Mouse (Mus musculus) cerebellum, postnatal 14 days (tissue): ENCODE results near the gene Usp36.

Experiments used
- DNase-seq, 2 experiments: peaks; one replicate each; pipeline ENCODE4 v3.0.0; 2021; ENCODE audit warnings: mixed read lengths in 2 of 2

Usp36 gene

DNA sequence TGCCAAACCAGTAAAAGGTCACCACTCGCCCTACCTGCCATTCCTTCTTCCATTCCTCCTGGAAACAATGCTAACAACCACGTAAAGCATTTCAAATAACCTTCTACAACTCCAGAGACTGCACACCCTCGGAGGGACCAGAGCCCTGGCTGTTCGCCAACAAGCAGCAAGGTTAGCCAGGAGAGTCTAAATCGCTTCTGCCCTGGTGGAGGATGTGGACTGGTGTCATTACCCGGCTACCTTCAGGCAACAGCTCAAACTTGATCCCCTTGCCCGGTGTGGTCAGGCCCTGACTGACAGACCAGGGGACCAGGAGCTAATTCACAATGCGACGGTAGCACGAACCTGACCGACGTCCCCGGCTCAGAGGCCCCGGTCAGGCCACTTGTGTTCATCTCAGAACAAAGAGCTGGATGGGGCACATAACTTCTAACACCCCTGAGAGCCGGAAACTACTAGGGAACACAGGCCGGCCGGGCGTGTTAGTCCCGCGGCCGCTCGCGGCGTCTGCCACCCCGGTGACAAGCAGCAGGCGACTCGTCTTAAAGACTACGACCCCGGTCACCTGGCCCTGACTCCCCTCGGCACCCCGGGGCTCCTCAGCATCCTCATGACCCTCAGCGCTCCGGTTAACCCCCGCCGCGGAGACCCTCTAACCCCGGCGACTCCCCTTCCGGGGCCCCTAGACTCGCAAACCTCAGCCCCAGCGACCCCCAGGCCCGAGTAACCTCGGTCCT lies 42.5 kb downstream of the Usp36 start:
- peak; percentile 76 to 84 for DNase-seq

GRCm38 (mm10) chr11:118246724-118247123 lies 43.3 kb downstream of the Usp36 start:
- no peak for DNase-seq

- no peak for DNase-seq
Observed at GRCm38 (mm10) chr11:118245130-118245529, 44.9 kb downstream of the Usp36 start.

DNA sequence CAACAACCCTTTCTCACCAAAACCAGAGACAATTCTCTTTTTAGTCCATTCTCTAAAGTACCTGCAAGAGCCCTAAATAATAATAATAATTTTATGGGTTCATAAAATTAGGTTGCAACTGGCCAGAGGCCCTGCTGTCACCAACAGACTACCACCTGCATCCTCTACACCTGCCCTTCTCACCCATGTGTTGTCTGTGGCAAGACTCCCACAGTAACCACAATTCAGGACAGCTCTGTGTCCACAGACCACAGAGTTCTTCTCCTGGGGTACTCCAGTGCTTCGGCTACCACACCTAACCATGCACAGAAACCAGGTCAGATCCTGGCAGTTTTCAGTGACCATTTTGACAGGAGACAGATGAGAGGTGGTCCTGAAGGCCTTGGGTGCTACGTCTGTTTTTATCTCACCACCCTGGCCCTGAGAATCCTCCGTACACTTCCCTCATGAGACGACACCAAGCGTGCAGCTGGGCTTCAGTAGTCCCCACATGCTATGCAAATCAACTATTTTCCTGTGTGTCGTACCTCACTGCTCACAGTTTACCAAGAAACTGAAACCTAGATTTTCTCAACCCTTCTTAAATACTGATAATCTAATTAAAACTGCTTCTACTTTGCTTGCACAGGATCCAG lies 46.3 kb downstream of the Usp36 start:
- DNase-seq = no peak

- peak; percentile 63 to 76 for DNase-seq
Observed at GRCm38 (mm10) chr11:118242506-118242905, 47.5 kb downstream of the Usp36 start.

DNA sequence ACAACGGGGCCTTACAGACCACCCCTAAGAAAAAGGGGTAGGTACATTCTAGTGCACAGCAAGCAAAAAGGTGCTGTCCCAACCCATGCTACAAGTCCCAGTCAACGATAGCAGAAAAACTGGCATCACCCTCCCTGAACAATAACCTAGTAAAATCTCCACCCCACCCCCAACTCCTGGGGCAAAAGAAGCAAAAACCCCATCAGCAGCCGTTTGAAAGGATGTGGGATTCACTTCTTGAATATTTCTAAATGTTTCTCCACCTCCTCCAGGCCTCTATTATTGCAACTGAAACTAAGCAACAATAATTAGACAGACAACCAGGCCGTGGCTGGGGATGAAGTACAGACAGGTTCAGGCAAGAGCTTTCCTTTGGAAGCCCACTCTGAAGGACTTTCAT lies 49.7 kb downstream of the Usp36 start:
- DNase-seq = no peak

DNA sequence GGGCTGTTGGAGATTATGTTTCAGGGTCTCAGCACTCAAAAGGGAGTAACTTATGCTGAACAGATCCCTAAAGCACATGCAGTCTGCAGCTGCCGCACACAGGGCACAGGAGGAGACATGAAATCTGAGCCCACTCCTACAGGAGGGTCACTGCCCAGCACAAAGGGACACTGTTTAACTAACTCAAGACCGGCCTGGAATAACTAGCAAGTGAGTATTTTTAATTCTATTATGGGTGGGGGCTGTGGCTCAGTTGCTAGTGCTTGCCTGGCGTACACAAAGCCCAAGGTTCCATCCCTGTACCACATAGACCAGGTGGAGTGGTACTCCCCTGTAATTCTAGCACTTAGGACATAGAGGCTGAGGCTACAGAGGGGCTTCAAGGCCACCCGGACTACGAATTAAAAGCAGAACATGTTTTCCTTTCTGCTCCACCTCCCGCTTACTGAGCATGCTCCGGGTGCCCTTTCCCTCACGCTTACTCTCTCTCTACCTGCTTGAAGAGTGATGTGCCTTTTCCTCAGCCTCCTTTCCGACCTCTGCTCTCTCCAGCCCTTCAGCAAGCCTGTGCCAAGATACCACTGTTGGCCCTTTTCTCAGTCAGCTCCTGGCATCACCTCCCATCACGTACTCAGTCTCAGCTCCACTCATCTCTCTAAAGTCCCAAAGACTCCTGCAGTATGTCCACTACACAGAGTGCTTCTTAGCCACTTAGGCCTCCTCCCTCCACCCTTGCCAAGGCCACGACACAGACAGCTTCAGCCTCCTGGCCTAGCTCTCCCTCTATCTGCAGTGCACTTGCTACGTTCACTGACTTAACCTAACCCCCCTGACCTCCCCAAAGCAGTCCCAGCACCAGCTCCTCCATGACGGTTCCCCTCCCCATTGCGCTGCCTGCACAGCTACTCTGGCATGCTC lies 50.5 kb downstream of the Usp36 start:
- DNase-seq = no peak

DNA sequence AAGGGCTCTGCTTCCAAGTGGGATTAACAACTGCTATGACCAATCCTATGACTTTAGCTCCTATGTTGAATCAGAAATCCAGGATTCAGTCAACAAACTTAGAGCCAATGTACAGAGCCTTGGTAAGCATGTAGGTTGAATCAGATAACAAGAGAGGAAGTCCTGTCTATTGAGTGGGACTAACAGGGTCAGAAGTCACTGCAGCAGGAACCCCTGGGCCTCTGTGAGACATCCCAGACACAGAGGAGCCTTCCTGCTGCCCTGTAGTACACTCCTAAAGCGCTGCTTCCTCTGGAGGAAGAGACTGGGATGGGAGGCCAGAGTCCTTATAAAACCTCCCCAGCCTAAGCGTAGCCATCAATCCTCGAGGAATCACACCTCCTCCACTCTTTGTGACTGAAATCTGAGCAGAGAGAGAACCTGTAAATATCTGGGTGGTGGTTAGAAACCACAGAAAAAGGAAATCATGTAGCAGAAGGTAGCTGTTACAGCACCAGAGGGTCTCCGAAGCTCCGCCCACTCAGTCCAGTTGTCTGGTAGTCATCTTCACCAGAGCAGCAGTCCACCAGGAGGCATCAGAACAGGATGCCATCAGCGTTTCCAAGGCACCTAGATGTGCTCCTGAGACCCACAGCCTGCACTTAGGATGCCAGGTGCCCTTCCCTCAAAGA lies 53.4 kb downstream of the Usp36 start:
- DNase-seq = no peak

DNA sequence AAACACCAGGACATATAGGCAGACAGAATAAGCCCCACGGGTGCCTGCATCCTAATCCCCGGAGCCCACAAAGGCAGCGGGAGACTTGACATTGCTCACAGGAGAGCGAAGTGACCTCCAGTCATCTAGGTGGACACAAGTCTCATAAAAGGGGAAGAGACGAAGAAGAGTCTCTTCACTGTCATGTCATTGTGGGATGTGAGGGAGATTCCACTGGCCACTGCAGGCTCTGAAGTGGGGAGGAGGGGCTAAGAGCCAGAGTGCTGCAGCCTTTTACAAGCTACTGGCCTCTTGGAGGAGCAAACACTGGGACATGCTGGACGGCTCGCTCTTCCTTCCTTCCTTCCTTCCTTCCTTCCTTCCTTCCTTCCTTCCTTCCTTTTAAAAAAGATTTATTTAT lies 55.1 kb downstream of the Usp36 start:
- DNase-seq = no peak

GRCm38 (mm10) chr11:118234500-118234899 lies 55.5 kb downstream of the Usp36 start:
- DNase-seq = no peak

- no peak for DNase-seq
Observed at GRCm38 (mm10) chr11:118233924-118234323, 56.1 kb downstream of the Usp36 start.

DNA sequence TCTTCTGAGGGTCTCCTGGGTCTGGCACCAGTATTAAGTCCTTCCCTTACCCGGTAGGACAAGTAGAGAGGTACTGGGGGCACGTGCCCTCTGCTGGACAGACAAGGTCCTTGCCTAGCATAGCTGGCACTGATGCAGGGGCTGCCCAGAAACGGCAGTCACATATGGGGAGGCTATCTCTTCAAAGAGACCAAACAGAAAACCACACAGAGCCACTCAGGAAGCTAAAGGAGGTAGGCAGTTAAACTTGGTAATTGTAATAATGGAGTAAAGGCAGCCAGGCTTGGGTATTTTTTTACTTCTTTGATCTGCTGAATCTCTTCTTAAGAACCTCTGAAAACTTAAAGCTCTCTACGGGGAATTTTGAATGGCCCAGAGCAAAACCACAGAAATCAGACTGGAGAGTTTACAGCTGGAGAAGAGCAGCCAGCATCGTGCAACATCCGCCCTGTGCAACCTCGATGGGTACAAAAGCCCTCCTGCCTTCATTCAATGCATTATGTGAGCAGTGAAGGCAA lies 57.7 kb downstream of the Usp36 start:
- peak; percentile 62 to 66 for DNase-seq

GRCm38 (mm10) chr11:118229941-118230340 lies 60.1 kb downstream of the Usp36 start:
- no peak for DNase-seq

- no peak for DNase-seq
Observed at GRCm38 (mm10) chr11:118227650-118228049, 62.4 kb downstream of the Usp36 start.

GRCm38 (mm10) chr11:118226850-118227249 lies 63.2 kb downstream of the Usp36 start:
- DNase-seq = no peak

DNA sequence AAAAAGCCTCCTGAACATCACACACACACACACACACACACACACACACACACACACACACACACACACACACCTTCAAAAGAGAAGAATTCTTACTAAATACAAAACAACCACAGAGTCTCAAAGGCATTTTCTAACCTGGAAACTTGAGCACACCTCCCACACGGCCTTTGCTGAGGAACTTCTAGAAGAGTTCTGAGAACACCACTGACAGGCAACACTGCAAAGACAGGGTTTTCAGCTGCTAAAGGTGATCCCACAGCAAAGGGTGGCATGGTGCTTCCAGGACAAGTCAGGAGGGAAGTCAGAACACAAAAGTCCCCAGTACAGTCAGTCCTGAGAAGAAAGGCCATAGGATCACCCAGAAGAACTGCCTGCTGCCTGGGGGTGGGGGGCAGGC lies 64.2 kb downstream of the Usp36 start:
- DNase-seq = no peak

GRCm38 (mm10) chr11:118225056-118225836 lies 64.8 kb downstream of the Usp36 start:
- no peak for DNase-seq

DNA sequence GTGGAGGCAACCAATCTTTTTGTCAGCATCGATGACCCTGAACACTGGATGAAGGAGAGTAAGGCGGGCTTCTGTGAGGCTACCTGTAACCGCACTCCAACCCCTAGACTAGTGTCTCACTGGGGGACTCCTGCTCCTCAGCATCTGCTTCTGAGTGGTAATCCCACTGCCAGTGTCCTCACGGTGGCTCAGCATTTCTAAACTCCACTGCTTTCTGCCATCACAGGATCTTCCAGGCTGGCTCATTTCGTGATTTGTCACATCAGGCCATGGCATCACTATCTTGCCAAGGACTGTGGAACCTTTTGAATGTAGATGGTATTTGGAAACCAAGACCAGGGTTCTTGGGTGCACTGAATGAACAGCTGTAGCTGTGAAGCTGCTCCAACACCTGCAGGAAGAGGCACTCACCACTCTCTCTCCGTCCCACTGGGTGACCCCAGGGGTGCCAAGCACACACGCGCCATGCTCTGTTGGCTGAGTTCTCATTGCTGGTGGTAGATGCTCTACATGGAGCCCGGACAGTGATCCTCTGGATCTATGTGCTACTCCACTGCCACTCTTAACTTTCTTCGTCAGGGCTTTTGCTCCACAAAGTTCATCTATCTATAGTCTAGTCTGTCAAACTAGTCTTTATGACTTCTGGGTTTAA lies 66.5 kb downstream of the Usp36 start:
- no peak for DNase-seq

DNA sequence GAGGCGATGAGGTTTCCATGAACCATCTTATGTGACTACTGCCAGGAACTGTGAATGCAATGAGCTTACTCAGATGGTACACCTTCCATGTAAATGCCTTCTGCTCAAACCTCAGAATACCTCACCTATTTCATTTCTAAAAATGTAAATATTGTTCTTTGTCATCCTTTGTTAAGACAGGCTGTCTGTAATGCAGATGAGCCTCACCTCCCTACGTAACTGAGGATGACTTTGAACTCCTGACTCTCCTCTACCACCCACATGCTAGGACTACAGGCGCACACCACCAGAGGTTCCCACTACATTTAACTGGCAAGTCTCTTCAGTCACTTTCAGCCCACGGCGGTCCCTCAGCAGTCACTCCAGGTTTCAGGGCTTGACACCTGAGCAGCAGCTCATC lies 67.1 kb downstream of the Usp36 start:
- no peak for DNase-seq

- DNase-seq = no peak
Observed at GRCm38 (mm10) chr11:118222351-118222885, 67.6 kb downstream of the Usp36 start.
